Mouse (Mus musculus) intestine, embryonic 15.5 days (tissue): ENCODE results near the gene 1810062G17Rik. TPM values are rescaled to one million over a fixed set of nuclear protein-coding genes. Genes with fewer than 3 reads are reported as not detected.

ENCODE experiments used
- ATAC-seq: fragments of 200-750 bp; cut with Nextera tagmentation; 2 replicates; pipeline ENCODE4 v1.8.0; 2017; ENCODE audit warnings: moderate TSS enrichment, moderate library complexity
- H3K27ac ChIP-seq: fragments of 300-500 bp; sonication (generic); 2 replicates; pipeline ENCODE4 v1.5.1; 2015; ENCODE audit warnings: mild to moderate bottlenecking, inconsistent platforms
- H3K27me3 ChIP-seq: fragments of 300-500 bp; sonication (generic); replicated peaks from 2 replicates; pipeline ENCODE4 v1.6.1; 2015; ENCODE audit warnings: inconsistent platforms
- H3K36me3 ChIP-seq: fragments of 300-500 bp; sonication (generic); 2 replicates; pipeline ENCODE4 v1.6.1; 2015; ENCODE audit warnings: inconsistent platforms
- H3K4me1 ChIP-seq: fragments of 300-500 bp; sonication (generic); replicated peaks from 2 replicates; pipeline ENCODE4 v1.6.1; 2015; ENCODE audit warnings: inconsistent platforms
- H3K4me2 ChIP-seq: fragments of 300-500 bp; sonication (generic); replicated peaks from 2 replicates; pipeline ENCODE4 v1.6.1; 2015; ENCODE audit warnings: mild to moderate bottlenecking, inconsistent platforms
- H3K4me3 ChIP-seq: fragments of 300-500 bp; sonication (generic); replicated peaks from 2 replicates; pipeline ENCODE4 v1.5.1; 2015; ENCODE audit warnings: inconsistent platforms
- H3K9ac ChIP-seq: fragments of 300-500 bp; sonication (generic); 2 replicates; pipeline ENCODE4 v1.6.1; 2015; ENCODE audit warnings: inconsistent platforms
- H3K9me3 ChIP-seq: fragments of 300-500 bp; sonication (generic); 2 replicates; pipeline ENCODE4 v1.6.1; 2016; ENCODE audit warnings: inconsistent platforms
- whole genome bisulfite sequencing: fragments of 180-500 bp; shearing (Covaris S2); methylation state at CpG from one replicate; pipeline ENCODE4 v1.1.7; 2015; 5-methylcytosine and 5-hydroxymethylcytosine counted together
- polyA plus RNA-seq: library from polyadenylated mRNA; unstranded; fragments of >200 nt; fragmentation: Nextera tagmentation; extraction: Ambion mirVana; gene quantifications from 2 replicates; pipeline ENCODE4 v1.2.1, GENCODE M21; 2015

Gene 1810062G17Rik
- polyA plus RNA-seq, 1 experiment from 2014 or later: 1.8 TPM

DNA sequence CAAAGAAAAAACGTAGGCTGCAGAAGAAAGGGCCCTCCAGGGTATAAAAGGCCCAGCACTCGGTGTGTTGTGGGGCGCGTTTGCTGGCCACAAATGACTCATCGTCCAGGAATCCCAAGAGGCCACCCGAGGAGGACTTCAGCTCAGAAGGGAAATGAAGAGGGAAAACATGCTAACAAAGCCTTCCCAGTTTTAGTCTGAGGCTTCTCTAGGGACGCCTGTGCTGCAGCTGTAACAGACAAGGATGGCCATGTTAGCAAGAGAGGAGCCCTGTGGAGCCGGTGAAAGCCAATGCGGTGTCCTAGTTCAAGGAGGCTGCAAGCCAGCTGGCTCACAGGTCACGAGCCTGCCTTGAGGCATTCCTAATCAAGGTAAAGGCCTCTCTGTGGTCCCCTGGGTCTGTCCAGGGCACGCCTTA is 6.0 kb downstream of the 1810062G17Rik start:
- 13% methylated on average over 11 of the region's 11 CpGs for WGBS
- H3K4me3 ChIP-seq: no peak overlapping the region
- no peaks in the 10 kb centered on the region for H3K36me3 ChIP-seq
- no peaks in the 10 kb centered on the region for H3K9me3 ChIP-seq
- peaks cover 14% of the 10 kb centered on the region for H3K4me1 ChIP-seq
- no peak overlapping the region for H3K9ac ChIP-seq
- peak overlapping the region; percentile 47 for H3K4me2 ChIP-seq
- ATAC-seq: peak; percentile 89
- peak overlapping the region; percentile 89 for H3K27ac ChIP-seq
- H3K27me3 ChIP-seq: no peaks in the 10 kb centered on the region

DNA sequence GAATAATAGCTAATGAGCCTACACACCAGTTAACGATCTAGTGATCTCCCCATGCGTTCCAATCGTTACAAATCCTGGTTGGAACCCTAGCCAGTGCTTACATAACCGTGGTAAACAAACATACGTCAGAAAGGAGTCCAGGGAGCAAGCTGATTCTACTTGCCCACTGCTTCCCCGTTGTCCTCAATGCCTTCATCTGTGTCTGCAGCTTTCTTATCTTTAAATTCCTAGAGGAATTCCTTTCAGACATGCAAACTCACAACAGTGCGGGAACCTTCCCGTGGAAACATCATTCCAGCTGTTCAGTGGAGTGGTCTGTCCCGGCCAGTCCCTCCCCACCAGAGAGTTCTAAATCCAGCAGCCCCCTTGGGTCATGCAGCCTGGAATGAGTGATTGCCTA is 7.2 kb downstream of the 1810062G17Rik start:
- no peaks in the 10 kb centered on the region for H3K36me3 ChIP-seq
- no peaks in the 10 kb centered on the region for H3K27me3 ChIP-seq
- peak overlapping the region; percentile 24; the same call in 1 of the 2 replicates for H3K4me2 ChIP-seq
- 0 out of 2 replicates have a peak, but pooled peaks have one; percentile 21 for ATAC-seq
- H3K27ac ChIP-seq: peak overlapping the region; percentile 44
- H3K9ac ChIP-seq: no peak overlapping the region
- H3K4me3 ChIP-seq: no peak overlapping the region
- peaks cover 14% of the 10 kb centered on the region for H3K4me1 ChIP-seq
- 19% methylated on average over 9 of the region's 9 CpGs for WGBS
- H3K9me3 ChIP-seq: no peaks in the 10 kb centered on the region

DNA sequence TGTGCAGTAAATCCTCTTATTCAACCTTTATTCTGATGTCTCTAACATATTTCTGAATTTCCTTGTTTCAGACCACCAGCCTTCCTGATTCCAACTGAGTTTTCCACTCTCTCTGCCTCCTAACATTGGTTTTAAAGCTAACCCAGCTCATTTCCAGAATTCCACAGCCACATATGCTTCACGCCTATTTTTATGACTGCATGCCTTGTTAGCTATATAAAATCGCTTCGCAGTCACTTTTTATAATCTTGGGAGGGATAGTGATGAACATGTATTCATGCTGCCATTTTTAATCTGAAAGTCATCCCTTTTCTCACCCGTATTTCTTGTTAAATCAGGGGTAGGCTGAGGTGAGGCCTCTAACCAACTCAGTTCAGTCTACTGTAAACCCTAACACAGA is 8.6 kb downstream of the 1810062G17Rik start:
- Histone ChIP-seq H3K4me2 (no peak overlapping the region), H3K4me3 (no peak overlapping the region), H3K9ac (no peak overlapping the region), H3K9me3 (no peaks in the 10 kb centered on the region), H3K27ac (no peak overlapping the region), H3K27me3 (no peaks in the 10 kb centered on the region), H3K4me1 (peaks cover 14% of the 10 kb centered on the region), H3K36me3 (no peaks in the 10 kb centered on the region)
- no peak for ATAC-seq
- WGBS: 78% methylated on average over 4 of the region's 4 CpGs

DNA sequence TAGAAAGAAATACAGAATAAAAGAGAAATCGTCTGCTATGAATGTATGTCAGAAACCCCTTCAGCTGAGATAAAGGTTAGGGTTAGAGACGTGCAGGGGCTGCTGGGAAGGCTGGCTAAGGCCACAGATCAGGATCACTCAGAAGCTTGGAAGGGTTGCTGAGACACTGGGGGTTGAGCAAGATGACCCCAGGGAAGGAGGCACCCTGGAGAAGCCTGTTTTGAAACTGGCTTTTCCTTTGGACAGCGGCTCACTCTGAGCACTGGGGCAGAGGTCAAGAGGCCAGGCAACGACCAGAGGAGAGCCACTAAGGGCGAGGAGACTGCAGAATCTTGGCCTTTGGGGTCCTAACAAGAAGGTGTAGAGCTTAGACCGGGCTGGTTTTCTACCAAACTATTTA is 10.4 kb downstream of the 1810062G17Rik start:
- no peak overlapping the region for H3K9ac ChIP-seq
- 52% methylated on average over 6 of the region's 6 CpGs for WGBS
- ATAC-seq: no peak
- H3K4me3 ChIP-seq: no peak overlapping the region
- no peak overlapping the region for H3K27ac ChIP-seq
- no peaks in the 10 kb centered on the region for H3K36me3 ChIP-seq
- H3K4me1 ChIP-seq: peaks cover 14% of the 10 kb centered on the region
- no peaks in the 10 kb centered on the region for H3K27me3 ChIP-seq
- no peaks in the 10 kb centered on the region for H3K9me3 ChIP-seq
- no peak overlapping the region for H3K4me2 ChIP-seq

DNA sequence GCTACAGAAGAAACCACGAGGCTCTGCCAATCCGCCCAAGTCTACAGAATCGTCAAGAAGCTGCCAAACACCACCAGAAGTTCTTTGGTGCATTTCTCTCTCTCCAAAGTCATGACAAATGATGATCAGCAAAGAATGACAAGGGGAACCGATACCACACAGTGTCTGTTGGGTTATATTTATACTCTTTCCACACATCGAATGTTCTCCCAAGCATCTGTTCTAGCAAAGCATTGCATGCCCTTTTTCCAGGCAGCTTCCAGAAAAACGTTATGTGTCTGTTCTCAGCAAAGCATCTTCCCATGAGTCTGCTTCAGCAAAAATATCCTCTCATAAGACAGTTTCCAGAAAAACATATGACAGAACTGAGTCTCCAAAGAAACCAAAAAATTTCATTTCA is 11.1 kb downstream of the 1810062G17Rik start:
- Histone ChIP-seq H3K27ac (no peak overlapping the region), H3K4me3 (no peak overlapping the region), H3K9me3 (no peaks in the 10 kb centered on the region), H3K9ac (no peak overlapping the region), H3K4me1 (peaks cover 10% of the 10 kb centered on the region), H3K27me3 (no peaks in the 10 kb centered on the region), H3K36me3 (no peaks in the 10 kb centered on the region), H3K4me2 (no peak overlapping the region)
- ATAC-seq: no peak
- WGBS: 85% methylated on average over 6 of the region's 6 CpGs

DNA sequence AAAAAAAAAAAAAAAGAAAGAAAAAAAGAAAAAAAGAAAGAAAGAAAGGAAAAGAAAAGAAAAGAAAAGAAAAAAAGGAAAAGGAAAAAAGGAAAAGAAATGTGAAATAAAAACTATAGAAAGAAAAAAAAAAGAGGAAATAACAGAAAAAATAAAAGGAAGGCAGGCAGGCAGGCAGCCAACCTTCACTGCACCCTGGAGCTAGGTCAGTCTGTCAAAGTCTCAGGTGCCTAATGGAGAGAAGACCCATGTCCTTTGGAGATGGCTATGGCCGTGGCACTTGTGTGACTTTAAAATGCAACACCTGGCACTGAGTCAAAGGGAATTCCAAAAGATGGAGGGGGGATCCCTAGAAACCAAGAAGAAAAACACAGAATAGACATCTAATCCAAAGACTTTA is 12.6 kb downstream of the 1810062G17Rik start:
- 62% methylated on average over 1 of the region's 1 CpGs for WGBS

DNA sequence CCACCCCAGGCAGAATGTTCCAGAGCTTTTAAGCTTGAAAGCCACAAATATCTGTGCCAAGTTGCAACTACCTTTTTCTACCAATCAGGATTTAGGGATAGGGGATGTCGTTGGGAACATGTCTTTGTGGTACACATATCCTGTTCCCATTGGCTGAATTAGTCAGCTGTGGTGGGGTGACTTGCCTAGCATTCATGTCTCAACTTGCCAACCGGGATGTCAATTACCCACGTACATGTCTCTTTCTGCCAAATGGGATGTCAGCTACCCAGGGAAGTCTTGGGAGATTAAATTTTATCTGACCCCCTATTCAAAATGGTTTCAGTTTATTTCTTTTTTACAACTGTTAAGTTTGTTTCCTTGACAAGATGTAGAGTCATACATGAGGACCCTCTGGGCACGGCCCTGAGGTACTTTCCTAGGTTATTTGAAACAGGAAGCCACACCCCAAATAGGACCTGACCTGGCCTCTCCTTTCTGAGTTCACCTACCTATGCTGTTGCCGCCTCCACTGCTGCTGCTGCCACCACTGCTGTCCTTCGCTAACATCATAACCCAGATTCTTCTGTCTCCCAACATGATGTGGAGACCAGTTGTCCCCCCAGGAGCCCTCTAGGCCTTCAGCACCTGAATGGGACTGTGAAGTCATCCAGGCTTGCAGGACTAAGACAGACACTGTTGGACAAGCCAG is 13.3 kb downstream of the 1810062G17Rik start:
- 78% methylated on average over 6 of the region's 6 CpGs for WGBS
- Histone ChIP-seq H3K4me2 (no peak overlapping the region), H3K4me1 (no peaks in the 10 kb centered on the region), H3K9me3 (no peaks in the 10 kb centered on the region), H3K27me3 (no peaks in the 10 kb centered on the region), H3K27ac (no peak overlapping the region), H3K9ac (no peak overlapping the region), H3K4me3 (no peak overlapping the region), H3K36me3 (no peaks in the 10 kb centered on the region)
- no peak for ATAC-seq

More for the DNA sequence above, 12.6 kb downstream of the 1810062G17Rik start:
- Histone ChIP-seq H3K4me3 (no peak overlapping the region), H3K36me3 (no peaks in the 10 kb centered on the region), H3K9me3 (no peaks in the 10 kb centered on the region), H3K27ac (no peak overlapping the region), H3K27me3 (no peaks in the 10 kb centered on the region), H3K9ac (no peak overlapping the region), H3K4me1 (no peaks in the 10 kb centered on the region), H3K4me2 (no peak overlapping the region)
- ATAC-seq: no peak

DNA sequence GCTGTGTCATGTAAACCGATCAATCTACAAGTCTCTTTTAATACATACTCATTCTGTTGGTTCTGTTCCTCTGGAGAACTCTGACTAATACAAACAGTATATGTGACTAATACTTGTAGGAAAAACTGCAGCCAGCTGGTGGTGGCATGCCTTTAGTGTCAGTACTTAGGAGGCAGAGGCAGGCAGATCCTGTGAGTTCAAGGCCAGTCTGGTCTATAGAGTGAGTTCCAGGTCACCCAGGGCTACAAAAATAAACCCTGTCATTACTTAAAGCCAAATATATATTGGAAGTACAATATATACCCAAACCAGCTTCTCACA is 13.8 kb downstream of the 1810062G17Rik start:
- 89% methylated on average over 1 of the region's 1 CpGs for WGBS
- no peak for ATAC-seq
- H3K36me3 ChIP-seq: no peaks in the 10 kb centered on the region

DNA sequence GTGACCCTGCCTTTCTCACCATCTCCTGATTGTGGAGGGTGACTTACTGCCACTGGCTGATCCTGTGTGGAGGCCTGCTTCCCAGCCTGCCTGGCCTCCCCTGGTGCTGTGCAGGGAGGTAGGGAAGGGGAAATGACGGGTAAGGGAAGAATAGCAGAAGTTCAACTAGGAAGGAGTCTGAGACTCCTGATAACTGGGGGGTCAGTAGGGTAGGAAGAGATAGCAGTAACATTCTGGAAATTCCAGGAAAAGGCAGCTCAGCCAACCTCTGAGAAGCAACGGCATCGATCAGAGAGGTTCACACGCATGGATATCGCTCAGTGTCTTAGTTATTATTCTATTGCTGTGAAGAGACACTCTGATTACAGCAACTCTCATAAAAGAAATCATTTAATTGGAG is 15.8 kb downstream of the 1810062G17Rik start:
- H3K9me3 ChIP-seq: no peaks in the 10 kb centered on the region
- H3K4me3 ChIP-seq: no peak overlapping the region
- H3K9ac ChIP-seq: no peak overlapping the region
- no peak overlapping the region for H3K27ac ChIP-seq
- no peaks in the 10 kb centered on the region for H3K4me1 ChIP-seq
- 89% methylated on average over 5 of the region's 5 CpGs for WGBS
- no peak overlapping the region for H3K4me2 ChIP-seq
- no peak for ATAC-seq
- H3K36me3 ChIP-seq: no peaks in the 10 kb centered on the region
- no peaks in the 10 kb centered on the region for H3K27me3 ChIP-seq

More for the DNA sequence above, 13.8 kb downstream of the 1810062G17Rik start:
- Histone ChIP-seq H3K27me3 (no peaks in the 10 kb centered on the region), H3K4me1 (no peaks in the 10 kb centered on the region), H3K9ac (no peak overlapping the region), H3K9me3 (no peaks in the 10 kb centered on the region), H3K27ac (no peak overlapping the region), H3K4me2 (no peak overlapping the region), H3K4me3 (no peak overlapping the region)

DNA sequence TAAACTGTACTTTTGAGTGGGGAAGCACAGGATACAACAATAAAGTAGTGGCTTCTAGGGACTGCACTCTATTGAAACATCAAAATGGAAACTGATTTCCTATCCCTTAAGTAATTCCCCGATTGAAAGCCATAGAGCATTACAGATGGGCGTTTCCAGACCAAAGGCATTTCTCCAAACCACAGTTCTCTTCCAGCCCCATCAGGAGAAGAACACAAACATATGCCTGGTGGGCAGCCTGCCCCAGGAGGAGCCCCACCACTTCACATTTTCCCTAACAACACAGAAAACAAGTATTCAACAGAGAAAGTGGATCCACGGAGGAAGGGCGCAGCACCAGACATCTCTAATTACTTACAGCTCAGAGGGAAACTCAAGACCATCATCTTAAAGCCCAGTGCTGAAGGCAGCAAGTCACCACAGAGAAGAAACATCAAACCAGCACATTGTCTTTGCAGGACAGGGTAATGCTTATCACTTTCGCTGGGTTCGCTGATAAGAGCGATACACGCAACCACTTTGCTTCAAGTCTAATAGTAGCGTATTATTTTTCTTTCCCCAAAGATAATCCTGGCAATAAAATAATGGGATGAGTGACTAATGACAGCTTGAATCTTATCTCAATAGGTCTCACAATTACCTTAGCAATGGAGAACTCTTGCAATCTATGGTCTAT is 17.1 kb downstream of the 1810062G17Rik start:
- Histone ChIP-seq H3K4me2 (no peak overlapping the region), H3K27ac (no peak overlapping the region), H3K9ac (no peak overlapping the region), H3K36me3 (no peaks in the 10 kb centered on the region), H3K9me3 (no peaks in the 10 kb centered on the region), H3K4me1 (no peaks in the 10 kb centered on the region), H3K4me3 (no peak overlapping the region), H3K27me3 (no peaks in the 10 kb centered on the region)
- ATAC-seq: no peak
- 64% methylated on average over 9 of the region's 9 CpGs for WGBS

DNA sequence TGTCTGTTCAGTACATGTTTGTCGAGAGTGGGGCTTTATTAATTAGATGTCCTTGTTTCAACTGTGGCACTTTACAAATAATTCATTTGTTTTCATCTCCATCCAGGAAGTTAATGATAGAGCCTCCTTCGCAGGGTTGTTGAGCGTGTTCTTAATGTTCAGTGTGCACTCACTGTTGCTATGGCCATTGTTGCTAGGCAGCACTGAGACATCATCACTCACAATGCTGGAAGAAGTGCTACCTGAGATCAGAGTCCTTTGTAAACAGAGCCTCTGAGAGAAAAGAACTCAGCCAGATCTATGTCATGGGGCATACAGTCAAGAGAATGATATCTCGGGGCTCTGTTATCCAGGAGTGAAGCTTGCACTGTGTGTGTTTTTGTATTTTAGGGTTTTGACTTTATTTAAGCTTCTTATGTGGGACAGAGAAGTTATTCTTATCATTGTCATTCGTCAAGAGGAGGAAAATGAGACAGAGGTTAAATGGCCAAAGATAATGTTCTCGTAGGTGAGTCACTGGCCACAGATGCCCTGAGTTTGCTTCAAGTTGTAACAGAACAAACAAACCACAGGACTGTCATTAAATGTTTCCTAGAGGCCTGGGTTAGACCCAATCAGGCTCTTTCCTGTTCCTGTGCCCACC is 18.0 kb downstream of the 1810062G17Rik start:
- no peaks in the 10 kb centered on the region for H3K36me3 ChIP-seq
- no peaks in the 10 kb centered on the region for H3K27me3 ChIP-seq
- H3K9ac ChIP-seq: no peak overlapping the region
- H3K4me2 ChIP-seq: no peak overlapping the region
- H3K4me1 ChIP-seq: no peaks in the 10 kb centered on the region
- 42% methylated on average over 6 of the region's 6 CpGs for WGBS
- no peak overlapping the region for H3K27ac ChIP-seq
- no peak overlapping the region for H3K4me3 ChIP-seq
- ATAC-seq: no peak
- no peaks in the 10 kb centered on the region for H3K9me3 ChIP-seq

DNA sequence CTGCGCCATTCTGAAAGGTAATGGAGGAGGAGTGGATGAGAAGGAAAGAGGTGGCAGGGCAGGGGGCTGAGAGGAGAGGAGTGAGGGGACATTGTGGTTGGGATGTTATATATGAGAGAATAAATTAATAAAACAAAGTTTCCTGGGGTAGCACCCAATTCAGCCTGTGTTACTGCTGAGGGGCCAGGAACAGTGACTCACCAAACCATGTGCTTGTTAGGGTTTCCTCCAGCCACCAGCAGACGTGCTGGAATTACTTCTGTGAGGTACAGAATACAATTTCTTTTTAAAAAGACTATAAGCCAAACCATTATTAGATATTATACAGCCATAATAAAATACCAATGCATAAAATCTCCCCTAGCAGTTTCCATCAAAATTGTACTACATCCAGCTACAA is 18.9 kb downstream of the 1810062G17Rik start:
- H3K27me3 ChIP-seq: no peaks in the 10 kb centered on the region
- no peak overlapping the region for H3K9ac ChIP-seq
- ATAC-seq: no peak
- H3K9me3 ChIP-seq: no peaks in the 10 kb centered on the region
- H3K4me3 ChIP-seq: no peak overlapping the region
- 75% methylated on average over 2 of the region's 2 CpGs for WGBS
- H3K4me1 ChIP-seq: no peaks in the 10 kb centered on the region
- no peaks in the 10 kb centered on the region for H3K36me3 ChIP-seq
- H3K4me2 ChIP-seq: no peak overlapping the region
- no peak overlapping the region for H3K27ac ChIP-seq
